Mouse (Mus musculus) adrenal gland, postnatal 25 days (tissue): Measurements from ENCODE around the gene March1. TPM values are rescaled to one million over a fixed set of nuclear protein-coding genes. Genes with fewer than 3 reads are reported as not detected.

Source experiments
- DNase-seq: peaks from one replicate; pipeline ENCODE4 v3.0.0; 2021; ENCODE audit warnings: mixed read lengths
- total RNA-seq: library from RNA; stranded (reverse); gene quantifications from 2 replicates; pipeline ENCODE4 v1.2.3, GENCODE M21; 2021

Gene March1
- total RNA-seq, 1 experiment from 2014 or later = 0.91 TPM

- no peak for DNase-seq
Measured at GRCm38 (mm10) chr8:66022815-66023214, 405.1 kb downstream of the March1 start.

GRCm38 (mm10) chr8:66033651-66034050 is 416.0 kb downstream of the March1 start:
- no peak for DNase-seq

DNA sequence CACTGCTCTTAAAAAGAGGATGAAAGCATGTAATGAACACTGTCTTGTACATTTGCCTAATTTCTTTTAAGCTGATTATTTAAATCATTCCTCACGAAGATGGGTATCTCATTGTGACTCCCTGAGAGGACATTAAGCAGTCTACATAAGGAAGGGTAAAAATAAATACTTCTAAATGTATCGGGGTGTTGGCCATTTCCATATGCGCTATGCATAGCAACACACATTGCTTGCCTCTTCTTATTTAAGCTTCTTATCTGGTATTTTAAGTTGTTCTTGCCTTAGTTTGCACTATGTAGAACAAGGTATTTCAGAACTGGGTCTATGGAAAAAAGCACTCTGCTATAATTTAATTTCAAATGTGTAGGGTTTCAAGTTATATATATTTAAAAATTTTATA is 416.7 kb downstream of the March1 start:
- no peak for DNase-seq

GRCm38 (mm10) chr8:66094152-66094551 is 476.5 kb downstream of the March1 start:
- DNase-seq = no peak

GRCm38 (mm10) chr8:66098148-66098547 is 480.4 kb downstream of the March1 start:
- DNase-seq = no peak

DNA sequence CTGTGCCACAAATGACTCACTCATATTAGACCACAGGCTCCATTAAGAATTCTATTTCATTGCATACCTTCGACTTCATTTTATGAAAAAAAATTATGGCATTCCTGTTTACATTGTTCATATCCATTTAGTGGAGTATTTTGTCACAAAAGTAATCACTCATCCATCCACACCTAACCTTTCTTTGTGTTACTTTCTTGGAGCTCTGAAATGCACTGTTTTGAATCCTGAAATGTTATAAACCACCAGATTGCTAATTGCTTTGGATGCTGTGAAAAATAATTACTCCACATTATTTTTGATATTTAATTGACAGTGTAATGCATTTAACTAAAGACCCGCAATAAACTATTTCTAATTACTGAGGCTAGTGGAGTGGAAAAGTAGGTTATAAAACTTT is 501.6 kb downstream of the March1 start:
- DNase-seq = no peak

DNA sequence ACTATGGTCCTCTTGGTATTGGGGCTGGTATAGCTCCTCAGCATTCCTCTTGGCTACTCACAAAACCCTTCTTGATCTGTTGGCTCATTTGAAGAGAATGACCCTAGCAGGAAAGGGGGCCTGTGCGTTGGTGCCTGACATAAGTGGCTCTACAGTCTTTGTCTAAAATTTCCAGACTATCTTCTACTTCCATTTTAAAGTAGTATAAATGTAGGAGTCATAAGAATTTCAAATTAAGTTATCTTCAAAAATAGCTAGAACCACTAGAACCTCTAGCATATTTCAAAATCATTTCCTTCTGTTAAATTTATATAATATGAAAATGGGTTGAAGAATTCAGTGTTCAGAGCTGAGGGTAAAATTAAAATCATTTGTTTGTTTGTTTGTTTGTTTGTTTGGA is 541.9 kb downstream of the March1 start:
- DNase-seq = no peak

DNA sequence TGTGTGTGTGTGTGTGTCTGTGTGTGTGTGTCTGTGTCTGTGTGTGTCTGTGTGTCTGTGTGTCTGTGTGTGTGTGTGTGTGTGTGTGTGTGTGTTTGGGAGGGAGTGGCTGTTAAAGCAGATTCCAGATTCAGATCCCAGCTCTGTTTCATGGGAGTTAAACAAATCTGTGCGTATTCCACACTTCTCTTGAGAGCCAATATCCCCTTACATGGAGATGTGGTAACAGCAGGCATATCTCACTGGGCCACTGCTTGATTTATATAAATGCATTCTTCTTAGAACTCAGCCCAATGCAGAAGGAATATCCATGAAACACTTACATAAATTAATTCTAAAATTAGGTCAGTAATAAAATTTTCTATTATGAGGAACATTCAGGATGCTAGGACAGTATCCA is 549.1 kb downstream of the March1 start:
- no peak for DNase-seq

DNA sequence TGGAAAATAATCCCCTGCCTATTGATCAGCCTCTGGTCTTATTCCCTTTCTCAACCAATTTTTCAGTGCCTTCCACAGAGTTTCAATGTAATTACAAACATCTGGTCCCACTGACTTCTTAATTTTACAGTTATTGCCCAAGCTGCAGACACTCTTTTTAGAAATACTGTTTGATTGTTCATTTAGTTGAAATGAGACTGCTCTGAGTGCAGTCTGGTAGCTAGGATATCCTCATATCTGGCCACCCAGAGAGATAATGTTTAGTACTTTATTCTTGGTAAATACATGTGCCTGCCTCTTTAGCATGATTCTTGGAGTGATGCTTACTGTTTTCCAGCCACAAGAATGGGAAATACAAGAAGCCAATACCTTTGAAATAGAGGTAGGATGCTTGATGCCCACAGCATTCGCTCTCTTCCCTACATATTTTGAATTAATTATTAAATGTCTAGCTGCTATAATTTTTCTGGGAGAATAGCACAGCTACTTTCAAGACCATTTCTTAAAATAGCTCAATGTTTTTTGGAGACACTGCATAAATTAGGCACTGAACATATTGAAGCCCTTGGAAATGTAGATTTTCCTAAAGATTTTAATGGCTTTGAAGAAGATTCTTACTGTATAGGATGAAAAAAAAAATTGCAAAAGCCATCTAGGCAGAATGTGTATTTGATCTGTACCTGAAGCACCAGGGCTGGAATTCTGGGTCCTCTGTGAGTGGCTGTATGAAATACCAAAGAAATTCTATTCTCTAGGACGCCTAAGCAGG is 549.9 kb downstream of the March1 start:
- DNase-seq = no peak

DNA sequence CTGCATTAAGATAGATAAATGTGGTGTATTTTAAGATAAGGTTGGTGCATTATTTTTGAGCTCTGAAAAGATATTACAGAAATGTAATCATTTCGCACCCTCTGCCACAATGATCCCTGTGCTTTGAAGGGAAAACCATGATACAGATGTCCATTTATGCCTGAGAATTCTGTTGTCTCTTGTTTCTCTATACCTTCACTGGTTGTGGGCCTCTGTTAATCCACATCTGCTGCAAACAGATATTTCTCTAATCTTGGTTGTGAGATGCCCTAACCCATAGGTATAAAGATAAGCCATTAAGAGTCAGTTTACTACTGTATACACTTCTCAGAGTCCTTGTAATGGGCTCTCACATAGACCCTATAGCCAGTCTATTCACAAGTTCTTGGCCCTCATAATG is 561.6 kb downstream of the March1 start:
- DNase-seq = no peak

DNA sequence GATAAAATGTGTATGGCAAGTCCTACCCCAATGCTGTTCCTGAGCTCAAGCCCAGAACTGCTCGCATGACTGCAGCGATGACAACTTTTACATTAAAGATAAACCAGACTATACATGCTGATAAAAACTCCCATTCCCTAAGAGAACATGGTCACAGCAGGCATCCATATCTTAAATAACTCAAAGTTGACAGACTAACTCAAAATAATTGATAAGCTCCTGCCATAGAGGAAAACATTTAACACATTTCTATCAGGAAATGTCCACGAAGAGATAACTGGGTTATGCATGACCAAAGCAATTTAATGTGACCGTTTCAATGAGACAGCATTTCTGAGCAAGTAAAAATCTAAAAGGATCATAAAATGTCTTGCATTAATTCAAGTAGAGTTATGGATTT is 563.6 kb downstream of the March1 start:
- no peak for DNase-seq

GRCm38 (mm10) chr8:66182257-66182656 is 564.6 kb downstream of the March1 start:
- DNase-seq = no peak

DNA sequence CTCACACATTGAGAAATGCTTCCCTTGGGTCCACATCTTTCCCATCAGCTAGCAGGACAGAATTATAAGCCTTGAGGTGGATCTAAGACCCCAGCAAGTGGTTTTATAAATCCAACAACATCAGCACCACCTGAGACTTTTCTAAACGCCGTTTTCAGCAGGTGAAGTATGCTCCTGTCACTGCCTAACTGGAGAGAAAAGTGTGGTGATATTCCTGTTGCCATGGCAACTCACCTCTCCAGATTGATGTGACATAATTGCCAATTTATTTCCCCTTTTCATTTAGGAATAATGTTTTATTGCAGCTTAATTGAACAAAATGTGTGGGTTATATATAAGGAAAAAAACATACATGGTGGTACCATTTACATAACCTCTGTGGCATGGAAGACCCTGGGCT is 565.8 kb downstream of the March1 start:
- no peak for DNase-seq

DNA sequence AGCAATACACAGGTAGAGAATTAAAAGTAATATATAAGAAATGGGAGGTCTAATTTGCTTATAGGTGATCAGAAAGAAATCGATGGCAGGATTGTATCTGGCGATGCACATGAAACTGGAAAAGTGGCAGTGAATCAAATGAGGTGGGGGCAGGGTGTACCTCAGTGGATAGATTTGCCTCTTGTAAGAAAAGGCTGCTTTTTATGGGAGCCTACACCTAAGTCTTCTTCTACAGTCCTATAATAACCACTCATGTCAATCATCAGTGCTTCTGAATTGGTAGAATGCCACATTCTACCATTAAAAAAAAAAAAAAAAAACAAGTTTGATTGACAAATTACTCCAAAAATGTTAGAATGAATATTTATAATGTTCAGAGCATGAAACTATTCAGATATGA is 567.5 kb downstream of the March1 start:
- DNase-seq = no peak

- DNase-seq = no peak
Measured at GRCm38 (mm10) chr8:66194416-66194815, 576.7 kb downstream of the March1 start.

DNA sequence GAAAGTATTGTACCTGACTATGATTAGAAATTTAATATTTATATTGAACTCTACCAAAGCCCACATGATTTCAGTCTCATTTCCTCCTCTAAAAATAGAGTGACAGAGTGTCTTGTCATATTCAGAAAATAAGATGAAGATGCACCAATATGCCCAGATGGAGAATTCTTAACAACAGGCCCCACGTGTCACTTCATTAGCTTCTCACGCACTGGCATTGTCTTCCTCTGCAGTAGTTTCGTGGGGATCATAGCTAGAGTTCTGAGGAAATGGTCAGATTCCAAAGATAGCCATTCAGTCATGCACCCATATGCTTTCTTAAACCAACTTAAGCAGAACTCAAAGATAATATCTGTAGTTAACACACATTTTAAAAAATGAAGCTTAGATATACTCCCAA is 582.5 kb downstream of the March1 start:
- DNase-seq = no peak

DNA sequence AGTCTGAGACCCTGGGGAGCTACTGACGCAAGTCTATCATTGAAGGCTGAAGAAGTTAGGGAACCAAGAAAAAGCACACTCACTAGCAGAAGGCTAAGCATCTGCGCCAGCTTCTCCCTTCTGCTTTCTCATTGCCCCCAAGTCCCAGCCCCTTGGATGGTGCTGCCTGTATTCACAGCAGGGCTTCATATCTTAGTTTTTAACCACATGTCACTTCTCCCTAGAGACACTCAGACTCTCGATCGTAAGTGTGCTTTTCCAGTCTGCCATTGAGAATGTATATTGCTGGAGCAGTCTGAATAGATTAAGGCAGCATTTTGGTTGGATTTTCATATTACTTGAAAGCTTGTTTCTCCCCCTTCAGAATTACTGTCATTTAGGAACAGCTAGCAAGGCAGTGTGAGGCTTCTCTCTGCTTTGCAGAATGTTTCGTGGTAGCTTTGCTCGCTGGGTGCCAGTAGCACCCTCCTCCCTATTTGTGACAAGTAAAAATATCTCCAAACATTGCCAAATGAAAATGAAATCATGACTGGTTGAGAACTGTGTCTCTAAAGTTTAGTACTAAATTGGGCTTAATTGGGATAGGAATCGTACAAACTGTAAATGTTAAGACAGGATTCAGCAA is 586.2 kb downstream of the March1 start:
- DNase-seq = no peak

DNA sequence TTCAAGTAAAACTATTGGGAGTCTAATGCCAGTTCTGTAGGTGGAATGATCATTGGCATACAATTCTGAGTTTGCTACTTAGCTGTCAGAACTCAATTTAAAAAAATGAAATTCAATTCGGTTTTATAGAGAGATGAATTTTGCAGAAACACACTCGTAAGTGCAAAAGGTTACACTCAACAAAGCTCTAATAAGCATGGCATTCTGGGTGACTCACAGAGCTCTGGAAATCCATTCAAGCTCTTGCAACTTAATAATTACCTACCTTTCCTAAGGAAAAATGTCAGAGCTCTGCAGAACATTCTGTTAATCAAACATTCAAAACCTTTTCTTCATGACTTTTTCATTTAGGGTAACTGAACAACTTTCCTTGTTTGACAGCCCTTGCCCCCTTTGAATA is 591.9 kb downstream of the March1 start:
- no peak for DNase-seq

GRCm38 (mm10) chr8:66210294-66210693 is 592.6 kb downstream of the March1 start:
- no peak for DNase-seq

DNA sequence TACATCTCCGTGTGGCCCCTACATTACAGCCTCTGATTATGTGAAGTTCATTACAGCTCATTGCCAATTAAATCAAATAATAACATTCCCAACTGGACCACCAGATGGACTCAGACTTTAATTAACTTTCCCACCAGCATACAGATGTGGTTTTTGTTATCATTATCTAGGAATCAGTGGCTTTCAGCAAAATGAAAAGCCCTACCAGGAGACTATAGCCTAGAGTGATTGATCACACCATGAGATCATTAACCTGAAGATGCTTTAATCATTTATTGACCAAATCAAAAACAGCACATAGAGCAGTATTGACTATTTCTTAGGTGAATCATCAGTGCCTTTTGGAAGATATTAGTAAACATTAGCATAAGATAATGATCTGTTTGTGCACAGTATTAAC is 602.3 kb downstream of the March1 start:
- no peak for DNase-seq

GRCm38 (mm10) chr8:66229931-66230330 is 612.2 kb downstream of the March1 start:
- DNase-seq = no peak

- DNase-seq = no peak
Measured at GRCm38 (mm10) chr8:66269546-66269945, 651.8 kb downstream of the March1 start.

GRCm38 (mm10) chr8:66270116-66270515 is 652.4 kb downstream of the March1 start:
- no peak for DNase-seq

GRCm38 (mm10) chr8:66317824-66318223 is 700.1 kb downstream of the March1 start:
- no peak for DNase-seq
